ENCODE assay signal across 28 mouse cellular contexts in genomic region chr9:109028421-109028820, GRCm38 (mm10). TPM values are rescaled to one million over a fixed set of nuclear protein-coding genes. Genes with fewer than 3 reads are reported as not detected.
A peak's percentile ranks its signal among the peaks of the same experiment; 100 is the strongest.
DNase-seq lines count a peak whose midpoint lies in the region; ATAC-seq and TF ChIP-seq lines count a peak whose summit lies in the region.
"Had no signal": no experiment of that assay in that cellular context is flagged by ENCODE, and none has a peak within 500 bp of the region (broad histone marks: within the 10 kb centered on the region; RNA-seq: fewer than 3 reads in every experiment).

No protein-coding gene starts in this region.

- H3K79me2 ChIP-seq in heart, adult 2 months (replicated peaks; ENCODE audit: control insufficient read depth, insufficient read depth, low read length): no peaks in the 10 kb centered on the region

- peaks cover 8% of the 10 kb centered on the region for H3K4me1 ChIP-seq in heart, adult 2 months (ENCODE audit: control insufficient read depth, insufficient read depth, low read length)
- H3K4me1 ChIP-seq in kidney, postnatal 0 days (replicated peaks; ENCODE audit: insufficient read depth, low read length): no peaks in the 10 kb centered on the region
- H3K4me1 ChIP-seq: embryonic facial prominence, embryonic 12.5 days; embryonic facial prominence, embryonic 15.5 days; heart, embryonic 12.5 days had no signal

- peak; percentile 70 for DNase-seq in heart, adult 11 months
- no peak for DNase-seq in heart, adult 2 months
- no peak for DNase-seq in kidney, postnatal 0 days (ENCODE audit: low spot score)
- no peak for DNase-seq in kidney, postnatal 36 days
- peak; percentile 3 for DNase-seq in thymus, postnatal 4 days
- no peak for DNase-seq in thymus, postnatal 0 days (ENCODE audit: low spot score)
- DNase-seq: adrenal gland, adult 2 months; adrenal gland, postnatal 14 days; cerebellum, adult 11 months; cerebellum, adult 2 months; cerebellum, adult 9-11 months; cerebellum, postnatal 25 days; forebrain, postnatal 0 days; gastrocnemius, postnatal 25 days had no signal

- no peak overlapping the region for H3K9ac ChIP-seq in heart, adult 2 months (ENCODE audit: low read depth, low read length)
- H3K9ac ChIP-seq in kidney, postnatal 0 days (ENCODE audit: low read depth, low read length): 0 out of 2 replicates have a peak overlapping the region, but pooled peaks have one; percentile 23
- H3K9ac ChIP-seq: embryonic facial prominence, embryonic 12.5 days; embryonic facial prominence, embryonic 15.5 days; forebrain, postnatal 0 days; heart, embryonic 12.5 days; heart, embryonic 15.5 days; hindbrain, embryonic 14.5 days had no signal

- WGBS in heart, adult 2 months: 87% methylated on average over 3 of the region's 3 CpGs
- 66% methylated on average over 3 of the region's 3 CpGs for WGBS in kidney, postnatal 0 days

- no peak for TF ChIP-seq EP300 in heart, adult 2 months (IDR thresholded peaks at IDR 0.05; ENCODE audit: insufficient read depth, low read depth, low read length)

- no peak for ATAC-seq in kidney, postnatal 0 days (replicated peaks; ENCODE audit: low FRiP score, low read depth)
- ATAC-seq: CD4-positive, CD25-positive, alpha-beta regulatory T cell, adult 4 months; forebrain, embryonic 14.5 days; forebrain, postnatal 0 days; hindbrain, postnatal 0 days; inflammation-experienced regulatory T-cells, adult 6 months had no signal

- H3K27me3 ChIP-seq in heart, adult 2 months (ENCODE audit: control insufficient read depth, insufficient read depth, low read length): no peaks in the 10 kb centered on the region
- H3K27me3 ChIP-seq in kidney, postnatal 0 days (ENCODE audit: insufficient read depth, low read length): no peaks in the 10 kb centered on the region
- H3K27me3 ChIP-seq: embryonic facial prominence, embryonic 12.5 days; embryonic facial prominence, embryonic 15.5 days; heart, embryonic 12.5 days; heart, embryonic 15.5 days had no signal

- TF ChIP-seq CTCF in heart, adult 2 months (IDR thresholded peaks at IDR 0.05): no peak
- TF ChIP-seq CTCF in kidney, postnatal 0 days (IDR thresholded peaks at IDR 0.05; ENCODE audit: low read depth): no peak

- TF ChIP-seq POLR2A in heart, adult 2 months (IDR thresholded peaks at IDR 0.05; ENCODE audit: insufficient read depth, low read depth, low read length): no peak

- intact Hi-C loops in heart, adult 2 months (cut with DNase I): no loop called here

- no peak overlapping the region for H3K4me2 ChIP-seq in kidney, postnatal 0 days (ENCODE audit: low read length)
- H3K4me2 ChIP-seq: embryonic facial prominence, embryonic 12.5 days; embryonic facial prominence, embryonic 15.5 days; heart, embryonic 12.5 days; heart, embryonic 15.5 days; hindbrain, embryonic 14.5 days had no signal

- no peaks in the 10 kb centered on the region for H3K9me3 ChIP-seq in kidney, postnatal 0 days (replicated peaks; ENCODE audit: low read length)
- H3K9me3 ChIP-seq: embryonic facial prominence, embryonic 12.5 days; embryonic facial prominence, embryonic 15.5 days; heart, embryonic 12.5 days; heart, embryonic 15.5 days had no signal

- H3K27ac ChIP-seq in heart, adult 2 months: no peak overlapping the region
- H3K27ac ChIP-seq in kidney, postnatal 0 days: no peak overlapping the region
- H3K27ac ChIP-seq: embryonic facial prominence, embryonic 12.5 days; embryonic facial prominence, embryonic 15.5 days; heart, embryonic 15.5 days; hindbrain, embryonic 14.5 days; hindbrain, postnatal 0 days had no signal

- H3K36me3 ChIP-seq in heart, adult 2 months (ENCODE audit: control insufficient read depth, insufficient read depth, low read length): no peaks in the 10 kb centered on the region
- no peaks in the 10 kb centered on the region for H3K36me3 ChIP-seq in kidney, postnatal 0 days (ENCODE audit: insufficient read depth, low read length)
- H3K36me3 ChIP-seq: heart, embryonic 15.5 days had no signal

- H3K4me3 ChIP-seq in heart, adult 2 months: no peak overlapping the region
- no peak overlapping the region for H3K4me3 ChIP-seq in kidney, postnatal 0 days (replicated peaks; ENCODE audit: low read depth, low read length)
- H3K4me3 ChIP-seq: embryonic facial prominence, embryonic 12.5 days; embryonic facial prominence, embryonic 15.5 days; heart, embryonic 12.5 days; heart, embryonic 15.5 days had no signal

RNA-seq across cellular contexts. Expression of gene Shisa5, which starts 9.9 kb away (rescaled TPM):
- 10 to 100 TPM; 40.3 to 43.2 TPM for total RNA-seq in heart, adult 2 months (2021)
- polyA plus RNA-seq in heart, adult 2 months (2012; rRNA removed): 170 and 218 TPM in 2 replicates
- 122 and 123 TPM in 2 replicates for polyA plus RNA-seq in kidney, postnatal 0 days (2015; fragmentation: Nextera tagmentation; extraction: Ambion mirVana)
- 210 and 212 TPM in 2 replicates for polyA plus RNA-seq in thymus, postnatal 0 days (2015; fragmentation: Nextera tagmentation; extraction: Ambion mirVana)

RNA-seq across cellular contexts. Expression of gene Trex1, which starts 31.1 kb away (rescaled TPM):
- 10 to 100 TPM; 12.6 to 13.3 TPM for total RNA-seq in heart, adult 2 months (2021)
- polyA plus RNA-seq in heart, adult 2 months (2012; rRNA removed): 45.8 and 55.2 TPM in 2 replicates
- polyA plus RNA-seq in kidney, postnatal 0 days (2015; fragmentation: Nextera tagmentation; extraction: Ambion mirVana): 14.3 and 15.2 TPM in 2 replicates
- polyA plus RNA-seq in thymus, postnatal 0 days (2015; fragmentation: Nextera tagmentation; extraction: Ambion mirVana): 42.1 and 42.4 TPM in 2 replicates

RNA-seq across cellular contexts. Expression of gene Pfkfb4, which starts 36.8 kb away (rescaled TPM):
- 1 to 10 TPM; 1.3 to 1.9 TPM for total RNA-seq in heart, adult 2 months (2021)
- polyA plus RNA-seq in heart, adult 2 months (2012; rRNA removed): 7.3 and 7.4 TPM in 2 replicates
- polyA plus RNA-seq in kidney, postnatal 0 days (2015; fragmentation: Nextera tagmentation; extraction: Ambion mirVana): 5.8 and 7.9 TPM in 2 replicates
- polyA plus RNA-seq in thymus, postnatal 0 days (2015; fragmentation: Nextera tagmentation; extraction: Ambion mirVana): 6.0 and 7.7 TPM in 2 replicates

RNA-seq across cellular contexts. Expression of gene Ucn2, which starts 42.6 kb away (rescaled TPM):
- total RNA-seq in heart, adult 2 months (2021): not detected
- 0.20 TPM in 1 of 2 replicates, not detected in the other for polyA plus RNA-seq in heart, adult 2 months (2012; rRNA removed)
- 0.11 TPM in 1 of 2 replicates, not detected in the other for polyA plus RNA-seq in kidney, postnatal 0 days (2015; fragmentation: Nextera tagmentation; extraction: Ambion mirVana)
- polyA plus RNA-seq in thymus, postnatal 0 days (2015; fragmentation: Nextera tagmentation; extraction: Ambion mirVana): not detected in 2 replicates
- total RNA-seq: common myeloid progenitor, adult 5-6 weeks; forebrain, postnatal 0 days; heart, adult 8-10 months; heart, postnatal 4 days; hindbrain, postnatal 0 days had no signal
- polyA plus RNA-seq: CD4-positive, CD25-positive, alpha-beta regulatory T cell, adult 4 months; forebrain, embryonic 11.5 days; forebrain, postnatal 0 days; heart, embryonic 12.5 days; heart, embryonic 15.5 days; hindbrain, embryonic 11.5 days; hindbrain, postnatal 0 days; inflammation-experienced regulatory T-cells, adult 6 months had no signal

RNA-seq across cellular contexts. Expression of gene Atrip, which starts 45.5 kb away (rescaled TPM):
- 1 to 10 TPM; 8.0 to 9.0 TPM for total RNA-seq in heart, adult 2 months (2021)
- 10.0 and 13.9 TPM in 2 replicates for polyA plus RNA-seq in heart, adult 2 months (2012; rRNA removed)
- polyA plus RNA-seq in kidney, postnatal 0 days (2015; fragmentation: Nextera tagmentation; extraction: Ambion mirVana): 18.8 and 20.9 TPM in 2 replicates
- polyA plus RNA-seq in thymus, postnatal 0 days (2015; fragmentation: Nextera tagmentation; extraction: Ambion mirVana): 23.4 and 28.4 TPM in 2 replicates

Comparison
In these comparisons a context has a peak if more than half of its experiments do, and no peak if none do; other contexts are left out.
1. DNase-seq: peak in heart, adult 11 months (single experiment) and thymus, postnatal 4 days (single experiment); none in heart, adult 2 months (0 of 2), kidney, postnatal 0 days (single experiment), kidney, postnatal 36 days (0 of 2) and thymus, postnatal 0 days (single experiment).